Mouse (Mus musculus): ENCODE results near the gene 1700017D01Rik. TPM values are rescaled to one million over a fixed set of nuclear protein-coding genes. Genes with fewer than 3 reads are reported as not detected.

The 1700017D01Rik gene
- total RNA-seq, 1 experiment, result not detected

DNA sequence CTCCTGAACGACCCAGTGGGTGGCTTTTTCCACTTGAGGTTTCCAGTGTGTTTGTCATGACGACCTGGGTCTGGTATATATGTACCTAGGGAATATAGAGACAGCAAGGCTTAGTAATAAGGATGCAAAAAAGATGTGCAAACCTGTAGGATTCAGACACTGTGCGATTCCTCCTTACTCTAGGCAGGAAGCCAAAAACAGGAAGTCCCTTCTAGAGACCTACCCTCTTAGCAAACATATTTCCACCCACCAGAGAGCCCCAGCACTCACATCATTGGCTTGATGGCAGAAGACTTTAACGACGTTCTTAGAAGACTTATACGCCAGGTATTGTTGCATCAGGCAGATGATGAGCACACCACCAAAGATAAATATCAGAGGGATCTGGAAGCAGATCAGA lies 82.7 kb downstream of the 1700017D01Rik start:
- no peak overlapping the region for H3K27ac ChIP-seq (ENCODE audit: insufficient read depth, low read depth, low read length, poor library complexity, severe bottlenecking)
- in situ Hi-C loops (cut with MboI; ENCODE audit: low sequenced_read_pairs in 2 of 2, unreplicated experiment in 2 of 2), result no loop called here

More for the DNA sequence above, 82.7 kb downstream of the 1700017D01Rik start:
- no peak for TF ChIP-seq MAFK (IDR thresholded peaks at IDR 0.05; ENCODE audit: insufficient read depth, low read depth, low read length)
- no peak for TF ChIP-seq CHD2 (IDR thresholded peaks at IDR 0.05; ENCODE audit: low read depth, low read length)
- no peak for TF ChIP-seq HCFC1 (IDR thresholded peaks at IDR 0.05; ENCODE audit: borderline replicate concordance, insufficient read depth, low read length)
- TF ChIP-seq ZC3H11A (IDR thresholded peaks at IDR 0.05; ENCODE audit: borderline replicate concordance, low read depth, low read length), result no peak
- no peak for TF ChIP-seq ZNF384 (IDR thresholded peaks at IDR 0.05; ENCODE audit: low read depth, low read length)
- H3K9ac ChIP-seq (ENCODE audit: insufficient read depth, low read depth, low read length, poor library complexity, severe bottlenecking), result no peak overlapping the region
- DNase-seq (ENCODE audit: low read depth, low spot score), result no peak
- no peaks in the 10 kb centered on the region for H3K36me3 ChIP-seq (ENCODE audit: control insufficient read depth, insufficient read depth, low read length, poor library complexity, severe bottlenecking)
- H3K4me3 ChIP-seq (ENCODE audit: insufficient read depth in 1 of 2, low read depth in 1 of 2, low read length in 2 of 2, poor library complexity in 1 of 2, severe bottlenecking in 1 of 2), result no peak overlapping the region
- H3K4me1 ChIP-seq (ENCODE audit: control insufficient read depth in 2 of 2, insufficient read depth in 2 of 2, low read length in 2 of 2, poor library complexity in 1 of 2), result peaks cover 0 to 4% of the 10 kb centered on the region in 2 experiments; a peak in 1 of 4 replicates
- H3K9me3 ChIP-seq (ENCODE audit: control insufficient read depth, insufficient read depth, low read depth, low read length), result no peaks in the 10 kb centered on the region

Other genes starting within 250 kb of the 1700017D01Rik start
- gene Tmem109, start 248.9 kb downstream of the 1700017D01Rik start, total RNA-seq (2012; rRNA removed), result 25.3 and 35.3 TPM in 2 replicates
- gene Prpf19, start 235.6 kb downstream of the 1700017D01Rik start, total RNA-seq (2012; rRNA removed), result 121 and 146 TPM in 2 replicates
- 0.09 TPM in 1 of 2 replicates, not detected in the other for gene Zp1, start 210.2 kb downstream of the 1700017D01Rik start, total RNA-seq (2012; rRNA removed)
- gene Ptgdr2, start 193.7 kb downstream of the 1700017D01Rik start, total RNA-seq (2012; rRNA removed), result 0.67 and 1.1 TPM in 2 replicates
- 25.7 and 29.1 TPM in 2 replicates for gene Ccdc86, start 181.6 kb downstream of the 1700017D01Rik start, total RNA-seq (2012; rRNA removed)
- gene Ms4a10, start 156.2 kb downstream of the 1700017D01Rik start, total RNA-seq (2012; rRNA removed), result 6.2 and 8.3 TPM in 2 replicates
- gene Ms4a15, start 137.6 kb downstream of the 1700017D01Rik start, total RNA-seq (2012; rRNA removed), result 0.32 TPM in 1 of 2 replicates, not detected in the other
- not detected in 2 replicates for gene Ms4a18, start 112.8 kb downstream of the 1700017D01Rik start, total RNA-seq (2012; rRNA removed)
- not detected in 2 replicates for gene Ms4a8a, start 49.8 kb downstream of the 1700017D01Rik start, total RNA-seq (2012; rRNA removed)
- not detected in 2 replicates for gene 1700025F22Rik, start 34.4 kb upstream of the 1700017D01Rik start, total RNA-seq (2012; rRNA removed)
- not detected in 2 replicates for gene Ms4a13, start 65.9 kb upstream of the 1700017D01Rik start, total RNA-seq (2012; rRNA removed)
- not detected in 2 replicates for gene Ms4a12, start 101.6 kb upstream of the 1700017D01Rik start, total RNA-seq (2012; rRNA removed)
- 0.11 and 0.62 TPM in 2 replicates for gene Ms4a1, start 135.4 kb upstream of the 1700017D01Rik start, total RNA-seq (2012; rRNA removed)
- 0.53 TPM in 1 of 2 replicates, not detected in the other for gene Ms4a5, start 153.0 kb upstream of the 1700017D01Rik start, total RNA-seq (2012; rRNA removed)
- 0.69 and 0.71 TPM in 2 replicates for gene Ms4a14, start 183.6 kb upstream of the 1700017D01Rik start, total RNA-seq (2012; rRNA removed)
- gene Ms4a7, start 205.3 kb upstream of the 1700017D01Rik start, total RNA-seq (2012; rRNA removed), result 0.36 and 0.42 TPM in 2 replicates
- gene Ms4a4a, start 244.6 kb upstream of the 1700017D01Rik start, total RNA-seq (2012; rRNA removed), result not detected in 2 replicates

Data from ES-E14 (cell line).